Mouse (Mus musculus) cerebral cortex, adult 2 months (tissue): ENCODE data around the gene Mprip.

Experiments used
- WGBS: fragments of 180-500 bp; shearing (Covaris S2); methylation state at CpG from one replicate; pipeline ENCODE4 v1.1.7; 2018; 5-methylcytosine and 5-hydroxymethylcytosine counted together

Mprip gene

GRCm38 (mm10) chr11:59653547-59653946, 7.6 kb upstream of the Mprip start:
- whole genome bisulfite sequencing: 84% methylated on average over 2 of the region's 2 CpGs

GRCm38 (mm10) chr11:59655337-59655736, 5.8 kb upstream of the Mprip start:
- WGBS: 87% methylated on average over 5 of the region's 5 CpGs

DNA sequence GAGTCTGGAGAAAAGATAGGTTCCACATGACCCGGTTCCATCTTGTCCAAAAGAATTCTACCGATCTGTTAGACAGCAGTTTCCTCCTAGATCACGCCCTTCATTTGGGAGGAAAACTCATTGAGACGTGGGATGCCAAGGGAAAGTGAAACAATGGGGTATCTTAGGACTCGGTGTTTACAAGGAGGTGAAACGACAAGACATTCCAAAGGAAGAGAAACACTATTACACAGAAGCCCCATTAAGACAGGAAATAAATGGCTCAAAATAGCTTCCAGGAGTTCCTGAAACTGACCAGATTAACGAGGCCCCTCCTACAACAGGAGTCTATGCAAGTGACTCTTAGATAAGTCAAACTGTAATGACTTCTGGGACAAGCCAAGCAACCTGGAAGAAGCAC, 5.1 kb upstream of the Mprip start:
- WGBS: 65% methylated on average over 7 of the region's 7 CpGs

DNA sequence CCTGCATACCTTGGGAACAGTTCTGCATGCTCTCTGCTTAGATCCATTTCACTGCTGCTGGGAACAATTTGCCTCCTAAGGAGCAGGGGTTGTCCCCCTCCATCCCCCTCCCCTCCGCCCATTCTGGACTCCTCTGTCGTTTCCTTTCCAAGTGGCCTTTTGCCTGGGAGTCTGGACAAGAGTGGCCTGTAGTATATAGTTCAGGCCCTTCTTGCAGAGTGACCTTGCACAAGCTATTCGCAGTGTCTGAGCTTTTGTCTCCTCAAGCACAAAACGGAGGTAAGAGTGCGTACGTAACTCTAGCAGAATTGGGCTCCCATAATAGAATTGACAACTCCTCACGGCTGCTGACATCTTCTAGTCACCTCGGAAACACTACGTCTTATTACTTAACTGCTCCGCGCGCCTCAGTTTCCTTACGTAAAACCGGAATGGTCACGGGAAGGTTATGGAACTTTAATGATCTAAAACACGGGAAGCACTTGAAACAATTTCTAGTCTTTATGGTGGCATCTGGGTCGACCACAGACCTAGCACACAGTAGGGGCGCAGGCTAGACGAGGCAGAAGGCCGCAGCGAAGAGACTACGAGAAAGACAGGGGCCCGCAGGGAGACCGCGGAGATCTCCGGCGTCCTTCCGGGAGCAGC, 620 bp downstream of the Mprip start:
- 3% methylated on average over 28 of the region's 28 CpGs for WGBS

GRCm38 (mm10) chr11:59662249-59662788, 1.2 kb downstream of the Mprip start:
- under 1% methylated on average over 74 of the region's 82 CpGs for WGBS

DNA sequence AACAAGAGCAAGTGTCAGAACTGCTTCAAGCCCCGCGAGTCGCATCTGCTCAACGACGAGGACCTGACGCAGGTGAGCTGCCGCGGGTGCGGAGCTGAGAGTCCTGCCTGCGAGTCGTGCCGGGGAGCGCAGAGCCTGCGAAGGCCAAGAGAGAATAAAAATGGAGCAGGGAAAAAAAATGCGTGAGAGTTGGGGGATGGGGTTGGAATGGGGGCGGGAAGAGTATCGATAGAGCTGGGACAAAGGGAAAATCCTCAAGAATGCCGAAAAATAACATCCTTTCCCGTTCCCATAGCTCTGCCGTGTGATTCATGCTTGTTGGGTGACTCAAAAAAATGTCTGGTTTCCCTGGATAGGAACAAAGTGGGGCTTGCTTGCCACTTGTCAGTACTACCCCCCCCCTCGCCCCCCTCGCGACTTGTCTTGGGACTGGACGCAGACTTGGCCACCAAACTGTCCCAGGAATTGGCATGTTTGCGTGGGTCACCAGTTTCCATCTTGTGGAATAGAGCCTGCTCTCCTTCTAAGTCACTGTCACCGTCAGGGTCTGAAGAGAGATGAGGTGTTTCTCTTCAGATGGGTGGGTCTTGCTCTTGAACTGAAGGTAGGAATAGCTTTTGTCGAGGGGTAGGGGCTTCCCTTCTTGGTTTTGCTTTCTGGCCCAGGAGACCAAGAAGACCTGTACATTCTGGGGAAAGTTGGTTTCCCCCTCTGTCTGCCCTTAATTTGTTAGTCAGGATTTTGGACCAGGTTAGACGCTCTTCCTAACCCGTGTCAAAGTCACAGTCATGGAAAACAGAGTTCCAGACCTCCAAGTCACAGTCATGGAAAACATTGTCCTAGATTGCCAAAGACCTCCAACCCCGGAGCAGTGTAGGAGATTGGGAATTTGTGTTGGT, 2.0 kb downstream of the Mprip start:
- WGBS: 3% methylated on average over 30 of the region's 30 CpGs

DNA sequence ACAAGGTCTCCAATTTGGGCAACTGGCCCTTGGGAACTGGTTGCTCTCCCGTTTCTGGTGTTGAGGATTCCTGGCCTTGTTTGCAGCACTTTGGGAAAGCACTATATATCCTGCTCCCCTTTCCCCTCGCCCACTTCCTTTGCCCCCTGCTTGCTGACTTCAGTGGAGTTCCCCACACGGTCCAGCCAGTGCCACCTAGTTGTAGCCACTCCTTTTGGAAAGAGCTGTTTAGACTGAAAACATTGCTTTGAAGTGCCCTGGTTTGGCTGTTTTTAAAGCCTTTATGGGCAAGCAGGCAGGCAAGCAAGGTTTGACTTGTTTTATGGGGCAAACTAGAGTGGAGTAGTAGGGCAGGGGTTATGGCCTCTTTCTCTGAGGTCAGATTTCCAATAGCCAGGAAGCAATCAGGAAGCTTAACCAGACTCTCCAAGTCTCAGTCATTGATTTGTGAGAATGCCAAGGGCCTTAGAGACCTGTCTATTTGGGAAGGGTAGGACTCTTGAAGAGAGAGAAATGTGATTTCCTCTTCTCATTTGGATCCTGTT, 2.7 kb downstream of the Mprip start:
- WGBS: 5% methylated on average over 3 of the region's 3 CpGs

DNA sequence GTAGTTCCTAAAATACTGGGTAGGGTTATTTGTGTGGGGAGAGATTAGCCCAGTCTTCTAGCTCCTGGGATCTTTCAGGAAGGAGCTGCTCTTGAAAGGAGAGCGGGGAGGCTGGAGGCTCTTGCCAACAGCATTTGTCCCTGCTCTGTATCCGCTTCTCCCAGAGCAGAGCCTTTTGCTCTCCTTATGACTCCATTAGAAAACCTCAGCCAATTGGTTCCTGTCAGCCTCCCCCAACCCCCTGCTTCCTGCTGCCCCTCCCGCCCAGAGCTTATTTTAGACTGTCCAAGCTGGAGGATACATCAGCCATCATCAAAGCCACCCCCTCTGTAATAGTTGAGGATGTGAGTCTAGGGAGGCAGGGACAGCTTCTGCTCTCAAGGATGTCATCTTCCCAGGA, 3.7 kb downstream of the Mprip start:
- 7% methylated on average over 3 of the region's 3 CpGs for WGBS

DNA sequence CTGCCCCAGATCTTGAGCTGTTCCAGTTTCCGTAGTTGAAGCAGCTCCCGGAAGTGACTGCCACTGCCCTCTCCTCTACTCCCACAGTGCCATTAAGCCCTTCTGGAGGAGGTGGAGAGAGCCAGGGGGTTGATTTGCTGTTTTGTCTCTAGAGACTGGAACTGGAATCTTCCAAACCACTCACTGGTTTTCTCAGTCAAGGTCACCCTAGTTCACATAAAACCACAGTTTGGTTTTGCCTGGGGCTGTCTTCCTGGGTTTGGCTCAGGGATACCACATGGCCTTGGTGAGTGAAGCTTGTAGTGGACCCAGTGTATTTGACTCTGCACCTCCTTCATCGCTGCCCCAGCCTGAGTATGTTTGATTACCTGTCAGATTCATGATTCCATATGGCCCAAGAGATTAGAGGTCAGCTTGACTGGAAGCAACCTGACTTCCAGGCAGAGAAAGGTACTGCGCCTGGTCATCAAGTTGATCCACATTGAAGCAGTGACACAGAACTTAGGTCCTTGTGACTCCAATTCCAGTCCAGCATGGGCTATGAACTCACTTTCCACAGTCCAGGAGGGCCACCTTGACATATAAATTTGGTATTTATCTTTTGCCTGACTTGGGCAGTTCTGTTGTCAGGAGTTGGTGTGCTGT, 10.1 kb downstream of the Mprip start:
- WGBS: 60% methylated on average over 4 of the region's 4 CpGs

DNA sequence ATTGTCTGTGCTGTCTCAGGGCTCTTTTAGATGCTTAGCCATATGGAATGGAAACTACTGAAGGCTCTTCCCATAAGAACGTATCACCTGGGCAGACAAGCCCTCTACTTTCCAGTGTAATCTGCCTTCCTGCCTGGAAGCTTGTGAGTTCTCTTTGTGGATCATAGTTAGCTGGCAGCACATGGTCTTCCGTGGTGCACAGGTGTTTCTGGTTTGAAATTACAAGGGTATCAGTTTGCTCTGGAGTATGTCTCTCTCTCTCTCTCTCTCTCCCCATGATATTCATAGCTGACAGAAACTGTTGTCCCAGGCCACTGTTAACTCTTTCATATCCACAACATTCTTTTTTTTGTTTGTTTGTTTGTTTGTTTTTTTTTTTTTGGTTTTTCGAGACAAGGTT, 12.9 kb downstream of the Mprip start:
- WGBS: 65% methylated on average over 3 of the region's 3 CpGs

GRCm38 (mm10) chr11:59674746-59675145, 13.6 kb downstream of the Mprip start:
- WGBS: 94% methylated on average over 8 of the region's 8 CpGs

DNA sequence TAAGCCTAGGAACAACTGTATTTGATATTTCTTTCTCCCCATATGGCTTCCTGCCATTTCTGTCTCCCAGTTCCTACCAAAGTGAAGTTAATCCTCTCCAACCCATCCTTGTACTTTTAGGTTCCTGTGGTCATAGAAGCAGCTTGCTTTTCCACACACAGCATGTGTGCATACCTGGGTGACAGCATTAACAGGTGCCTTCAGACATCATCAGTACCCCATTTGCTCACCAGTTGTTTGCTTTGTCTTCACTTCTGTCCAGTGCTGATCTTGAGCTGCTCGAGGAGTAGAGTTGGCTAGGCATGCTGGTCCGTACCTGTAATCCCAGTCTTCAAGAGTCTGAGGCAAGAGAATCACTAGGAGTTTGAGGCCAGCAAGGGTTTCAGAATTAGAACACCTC, 16.7 kb downstream of the Mprip start:
- WGBS: 87% methylated on average over 2 of the region's 2 CpGs

DNA sequence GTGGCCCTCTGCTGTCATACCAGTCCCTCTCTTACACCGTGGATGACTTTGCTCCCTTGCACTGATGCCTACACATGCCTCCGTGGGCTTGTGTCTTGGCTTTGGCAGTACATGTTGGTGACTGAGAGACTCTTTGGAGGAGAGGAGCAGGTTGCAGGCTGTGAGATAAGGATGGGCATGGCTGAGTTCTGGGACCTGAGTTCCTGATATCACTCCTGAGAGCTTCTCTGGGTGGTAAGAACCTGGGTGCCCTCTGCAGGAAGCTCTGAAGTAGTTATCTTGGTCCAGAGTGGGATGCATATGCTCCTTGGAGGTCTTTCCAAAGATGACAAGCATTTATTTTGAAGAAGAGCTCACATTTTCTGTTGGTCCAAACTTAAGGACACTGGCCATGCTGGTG, 17.6 kb downstream of the Mprip start:
- WGBS: 56% methylated on average over 2 of the region's 2 CpGs

GRCm38 (mm10) chr11:59680111-59680510, 19.0 kb downstream of the Mprip start:
- 80% methylated on average over 5 of the region's 5 CpGs for WGBS

DNA sequence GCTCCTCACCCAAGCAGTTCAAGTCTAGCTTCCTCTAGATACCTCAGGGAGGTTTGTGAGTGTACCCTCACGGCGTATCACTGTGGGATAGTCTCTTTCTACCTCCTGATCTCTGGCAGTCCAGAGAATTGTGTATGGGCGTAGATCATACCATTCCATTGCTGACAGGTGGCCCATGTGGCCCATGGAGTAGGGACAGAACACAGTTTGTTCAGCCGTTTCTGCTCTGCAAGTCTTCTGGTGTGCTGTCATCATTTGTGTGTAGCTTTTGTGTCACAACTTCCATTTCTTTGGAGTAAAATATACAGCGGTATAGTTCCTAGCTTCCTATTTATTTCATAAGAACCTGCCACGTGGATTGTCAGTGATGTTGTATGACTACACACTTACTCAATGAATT, 23.9 kb downstream of the Mprip start:
- WGBS: 71% methylated on average over 6 of the region's 6 CpGs

- WGBS: 59% methylated on average over 1 of the region's 1 CpGs
These were observed 33.4 kb downstream of the Mprip start for GRCm38 (mm10) chr11:59694533-59694932.

- WGBS: 43% methylated on average over 1 of the region's 1 CpGs
These were observed 36.5 kb downstream of the Mprip start for GRCm38 (mm10) chr11:59697572-59697971.

DNA sequence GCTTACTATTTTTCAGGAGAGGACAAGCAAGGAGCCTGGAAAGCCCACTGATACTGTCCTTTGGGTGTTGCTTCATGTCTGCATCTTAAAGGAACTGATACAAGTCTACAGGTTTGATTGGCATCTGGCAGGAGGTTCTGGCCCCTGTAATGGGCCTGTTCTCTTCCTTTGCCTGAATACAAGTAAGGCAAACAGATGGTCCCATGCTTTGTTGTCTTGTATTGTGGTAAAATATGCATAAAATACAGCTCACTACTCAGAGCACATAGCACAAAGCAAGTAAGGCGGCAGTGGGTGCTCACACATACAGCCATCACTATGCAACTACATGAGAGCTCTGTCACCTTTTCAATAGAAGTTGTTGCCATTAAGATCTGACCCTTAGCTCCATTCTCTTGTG, 39.7 kb downstream of the Mprip start:
- 68% methylated on average over 1 of the region's 1 CpGs for WGBS

DNA sequence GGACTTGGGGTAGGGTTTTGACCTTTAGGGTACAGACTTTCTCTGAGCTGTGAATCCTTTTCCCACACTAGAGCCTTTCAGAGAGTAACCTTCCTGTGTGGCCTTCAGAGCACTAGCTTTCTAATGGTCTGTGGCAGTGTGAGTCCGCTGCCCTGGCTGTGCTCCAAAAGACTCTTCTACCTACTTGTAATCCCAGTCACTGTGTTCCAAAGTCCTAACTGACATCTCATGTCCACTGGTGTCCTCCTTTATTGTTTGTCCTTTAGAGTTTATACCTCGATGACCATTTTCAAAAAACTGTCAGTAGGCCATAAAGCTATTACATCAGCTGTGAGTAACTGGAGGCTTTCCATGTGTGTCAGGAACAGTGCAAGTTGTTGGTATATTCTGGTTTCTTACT, 44.0 kb downstream of the Mprip start:
- 62% methylated on average over 2 of the region's 2 CpGs for WGBS

- 17% methylated on average over 2 of the region's 2 CpGs for WGBS
These were observed 46.4 kb downstream of the Mprip start for GRCm38 (mm10) chr11:59707481-59707880.

GRCm38 (mm10) chr11:59707931-59708611, 47.0 kb downstream of the Mprip start:
- 4% methylated on average over 11 of the region's 11 CpGs for WGBS

DNA sequence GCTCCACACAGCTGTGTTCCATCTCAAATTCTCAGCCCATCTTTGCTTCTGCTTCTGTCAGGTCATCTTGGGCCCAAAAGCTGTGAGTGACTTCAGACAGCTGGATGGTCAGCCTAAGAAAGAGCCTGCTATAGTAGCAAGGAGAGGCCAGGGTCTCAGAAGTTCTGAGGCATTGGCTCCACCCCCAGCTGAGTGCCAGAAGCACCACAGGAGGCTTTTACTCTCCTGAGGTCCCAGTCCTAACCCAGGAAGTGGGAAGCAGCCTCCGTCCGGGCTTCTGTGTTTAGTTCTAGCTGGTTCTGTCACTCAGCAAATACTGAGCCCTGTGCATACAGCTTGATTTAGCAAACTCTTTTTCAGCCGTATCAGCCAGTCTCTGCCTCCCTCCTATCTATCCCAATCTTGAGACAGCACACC, 54.3 kb downstream of the Mprip start:
- 45% methylated on average over 3 of the region's 3 CpGs for WGBS
